Mouse (Mus musculus): ENCODE measurements at regions not wholly inside any gene's neighbourhood (a gene's known extent, or its start where the extent isn't known, plus 50 kb on each side); places are given as distances from the start of the nearest gene placed in this dataset.
A peak's percentile ranks its signal among the peaks of the same experiment; 100 is the strongest.

DNA sequence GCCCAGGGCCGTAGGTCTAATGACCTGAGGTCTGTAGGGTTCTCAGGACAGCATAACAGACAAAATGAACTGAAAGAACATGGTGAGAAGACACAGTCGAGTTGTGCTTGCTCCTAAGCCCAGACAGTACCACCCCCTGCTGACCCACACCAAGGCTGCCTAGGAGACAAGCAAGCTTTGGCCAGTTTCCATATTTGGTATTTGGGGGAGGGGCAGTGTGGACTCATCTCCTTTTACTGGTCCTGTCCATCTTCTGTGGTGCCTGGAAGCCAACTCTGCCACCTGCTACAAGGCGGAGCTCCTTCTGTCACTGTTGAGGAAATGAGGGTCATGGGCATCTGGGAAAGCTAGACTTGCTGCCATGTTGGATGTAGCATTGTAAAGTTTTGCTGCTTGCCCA lies 68.9 kb downstream of the Tex29 start:
- DNase-seq (ENCODE audit: low spot score) = no peak

DNA sequence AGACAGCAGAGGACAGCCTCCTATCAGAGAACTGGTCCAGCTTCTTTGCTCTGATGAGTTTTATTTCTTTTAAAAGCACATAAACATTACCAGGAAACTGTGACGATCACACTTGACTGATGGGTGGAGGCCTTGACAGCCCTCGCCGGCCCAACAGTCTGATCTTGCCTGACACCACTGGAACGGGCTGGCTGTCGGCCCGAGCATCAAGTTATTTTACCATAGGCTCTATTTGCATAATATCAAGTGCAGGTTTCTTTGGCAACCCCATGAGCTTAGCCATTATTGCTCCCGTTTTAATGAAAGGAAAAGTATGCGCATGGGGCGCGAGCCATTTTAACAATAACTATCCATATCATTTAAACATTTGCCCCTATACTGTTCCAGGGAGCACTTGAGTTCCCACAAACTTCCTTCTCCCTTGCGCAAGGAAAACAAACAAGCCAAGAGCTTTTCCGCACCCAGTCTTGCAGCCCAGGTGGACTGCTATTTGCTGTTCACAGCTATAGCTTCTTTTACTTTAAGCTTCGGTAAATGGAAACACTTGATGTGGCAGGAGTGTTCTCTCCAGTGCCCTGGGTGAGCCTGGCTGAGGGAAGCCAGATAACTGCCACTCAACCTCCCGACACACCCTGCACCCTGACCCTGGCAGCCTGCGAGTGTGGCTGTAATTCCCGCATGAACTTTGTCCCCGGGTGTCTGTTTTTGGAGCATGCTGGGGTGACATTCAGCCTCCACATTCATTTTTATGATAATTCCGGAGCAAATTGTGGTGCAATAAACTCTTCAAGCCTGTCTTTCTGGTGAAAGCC lies 71.6 kb downstream of the Tex29 start:
- no peak for DNase-seq (ENCODE audit: low spot score)

DNA sequence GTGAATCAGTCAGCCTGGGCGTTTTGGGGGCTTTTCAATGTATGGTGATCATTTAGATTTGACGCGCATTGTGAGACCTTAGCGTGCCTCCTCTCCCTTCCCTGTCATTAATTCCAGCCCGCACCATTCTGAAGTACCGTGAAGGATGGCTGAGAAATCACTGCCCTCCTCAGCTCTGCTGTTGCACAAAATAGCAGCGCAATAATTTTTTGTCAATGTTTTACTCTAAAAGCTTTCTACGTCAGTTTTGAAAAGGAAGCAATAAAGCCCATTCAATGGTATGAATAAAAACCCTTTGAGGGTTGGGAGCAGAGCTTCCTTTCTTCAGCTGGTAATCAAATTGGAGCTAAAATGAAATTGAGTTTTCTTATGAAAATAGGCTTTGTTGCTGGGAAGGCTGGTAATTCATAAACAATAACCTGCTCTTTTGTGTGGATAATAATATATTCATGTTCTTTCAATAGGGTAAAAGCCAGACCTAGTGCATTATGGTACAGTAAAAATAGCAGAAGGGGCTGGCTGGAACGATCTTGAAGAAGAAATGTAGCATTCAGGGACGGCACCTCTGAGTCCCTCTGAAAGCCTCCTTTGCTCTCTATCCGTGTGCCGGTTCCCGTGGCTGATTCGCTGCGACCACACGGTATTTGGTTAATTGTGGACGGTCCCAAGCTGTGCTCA lies 72.3 kb downstream of the Tex29 start:
- no peak for DNase-seq (ENCODE audit: low spot score)

DNA sequence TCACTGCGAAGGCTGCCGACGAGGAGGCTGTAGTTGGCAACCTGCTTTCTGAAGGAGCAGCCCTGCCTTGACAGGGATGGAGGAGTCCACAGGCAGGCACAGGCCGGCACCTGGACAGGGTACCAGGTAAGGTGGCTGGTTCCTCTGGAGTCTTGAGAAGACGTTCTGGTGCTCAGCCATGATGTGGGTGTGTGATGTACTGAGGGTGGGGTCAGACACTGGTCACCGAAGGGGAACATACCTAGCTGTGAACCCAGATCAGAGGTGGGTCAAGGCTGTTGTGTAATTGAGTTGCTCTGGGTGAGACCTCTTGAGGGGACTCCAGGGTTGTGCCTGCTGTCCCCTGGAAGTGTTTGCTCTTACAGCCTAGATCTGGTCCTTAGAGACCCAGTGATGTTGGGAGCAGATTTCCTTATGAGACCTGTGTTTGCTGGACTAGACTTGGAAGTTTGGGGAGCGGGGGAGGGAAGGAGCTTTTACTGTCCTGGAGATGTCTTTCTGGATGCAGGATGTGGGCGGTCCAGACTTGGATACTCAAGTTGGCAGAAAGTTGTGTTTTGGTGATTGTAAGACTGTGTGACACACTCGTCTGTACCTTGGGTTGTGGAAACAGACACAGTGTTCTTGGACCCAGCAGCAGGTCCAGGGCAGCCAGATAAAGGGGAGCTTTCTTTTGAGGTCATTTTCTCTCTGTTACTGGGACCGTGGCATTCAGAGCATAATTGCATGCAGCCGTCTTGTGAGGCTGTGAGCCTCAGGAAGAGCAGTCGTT lies 73.0 kb downstream of the Tex29 start:
- DNase-seq (ENCODE audit: low spot score) = no peak

DNA sequence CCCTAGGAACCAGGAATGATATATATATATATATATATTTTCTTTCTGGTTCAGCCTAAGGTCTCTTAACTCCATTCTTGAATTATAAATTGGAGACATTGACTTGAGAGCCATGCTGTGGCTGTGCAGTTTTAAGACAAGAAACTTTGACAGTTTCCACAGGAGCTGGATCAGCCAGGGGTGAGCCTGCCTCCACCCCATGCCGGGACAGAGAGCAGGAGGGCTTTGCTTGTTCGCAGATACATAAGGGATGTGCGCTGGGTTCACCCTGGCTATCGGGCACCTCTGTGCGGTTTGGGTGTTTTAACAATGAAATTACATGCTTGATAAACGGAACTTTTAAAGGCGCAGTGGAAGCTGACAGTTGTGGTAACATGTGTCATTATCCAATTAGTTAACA lies 73.9 kb downstream of the Tex29 start:
- no peak for DNase-seq (ENCODE audit: low spot score)

DNA sequence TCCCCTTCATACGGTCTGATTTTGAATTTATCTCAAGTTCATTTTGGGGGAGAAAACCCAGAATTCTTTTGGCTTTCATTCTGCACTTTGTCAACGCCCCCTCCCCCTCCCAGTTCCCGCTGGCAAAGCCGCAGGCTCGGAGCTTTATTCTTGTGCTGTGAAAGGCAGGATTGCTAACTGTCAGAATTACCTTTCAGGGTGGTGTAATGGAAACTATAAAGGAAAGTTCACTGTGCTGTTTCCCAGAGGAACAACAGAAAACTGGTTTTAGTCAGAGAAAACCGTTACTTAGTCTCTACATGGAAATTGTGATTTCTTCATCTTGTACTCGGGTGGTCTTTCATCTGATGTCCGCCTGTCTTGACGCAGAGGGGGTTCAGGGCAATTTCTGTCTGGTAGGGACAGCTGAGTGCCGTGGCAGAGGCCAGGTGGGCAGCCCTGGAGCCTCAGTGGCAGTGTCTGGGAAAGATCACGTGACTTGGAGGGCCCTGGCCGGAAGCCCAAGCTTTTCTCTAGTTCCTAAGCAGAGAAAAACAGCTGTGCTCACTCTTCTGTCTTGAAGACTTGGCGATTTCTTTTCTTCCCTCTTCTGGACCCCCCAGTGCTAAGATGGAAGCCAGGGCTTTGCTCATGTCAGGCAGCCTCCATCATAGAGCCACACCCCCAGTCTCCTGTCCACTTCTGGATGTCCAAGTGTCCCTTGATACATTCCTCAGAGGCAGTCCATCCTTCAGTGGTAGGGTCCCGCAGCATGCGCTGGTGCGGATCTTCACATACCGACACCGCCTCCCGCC lies 74.6 kb downstream of the Tex29 start:
- DNase-seq (ENCODE audit: low spot score) = no peak

DNA sequence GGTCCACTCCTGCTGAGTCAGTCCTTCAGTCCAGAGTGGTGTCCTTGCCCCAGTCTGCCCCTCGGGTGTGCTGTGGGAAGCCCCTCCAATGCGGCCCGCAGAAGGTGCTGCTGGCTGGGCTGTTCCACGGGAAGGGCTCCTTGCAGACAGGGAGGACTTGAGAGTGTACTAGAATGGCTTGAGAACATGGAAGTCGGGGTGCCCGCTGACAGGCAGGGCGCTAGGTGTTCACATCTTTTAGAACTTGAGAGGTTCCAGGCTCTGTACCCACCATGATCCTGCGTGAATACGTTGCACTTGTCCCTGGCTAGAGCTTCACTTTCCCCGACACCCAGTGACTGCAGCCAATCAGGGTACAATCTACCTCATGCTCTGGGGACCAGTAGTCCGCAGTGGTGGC lies 75.4 kb downstream of the Tex29 start:
- DNase-seq (ENCODE audit: low spot score) = no peak

- DNase-seq (ENCODE audit: low spot score) = no peak
Observed at GRCm38 (mm10) chr8:11919876-11920275, 79.6 kb downstream of the Tex29 start.

GRCm38 (mm10) chr8:11923115-11923514 lies 82.8 kb downstream of the Tex29 start:
- DNase-seq (ENCODE audit: low spot score) = no peak

DNA sequence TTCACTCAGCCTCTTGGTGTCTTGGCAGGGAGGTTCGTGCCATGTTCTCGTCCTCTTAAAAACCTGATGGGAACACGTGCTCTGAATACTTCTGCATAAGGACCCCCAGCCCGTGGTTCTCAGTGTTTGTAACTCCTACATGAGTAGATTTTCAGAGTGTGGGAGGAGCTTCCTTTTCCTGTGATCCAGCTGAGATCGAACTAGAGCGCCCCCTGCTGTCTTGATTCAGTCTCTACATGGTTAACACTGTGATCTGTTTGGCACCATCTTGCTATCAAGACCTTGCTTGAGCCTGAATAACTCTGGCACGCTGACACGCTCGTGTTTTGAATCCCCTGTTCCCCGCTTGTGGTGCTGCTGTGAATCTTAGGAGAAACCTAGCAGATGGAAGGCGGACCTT lies 83.9 kb downstream of the Tex29 start:
- no peak for DNase-seq (ENCODE audit: low spot score)

DNA sequence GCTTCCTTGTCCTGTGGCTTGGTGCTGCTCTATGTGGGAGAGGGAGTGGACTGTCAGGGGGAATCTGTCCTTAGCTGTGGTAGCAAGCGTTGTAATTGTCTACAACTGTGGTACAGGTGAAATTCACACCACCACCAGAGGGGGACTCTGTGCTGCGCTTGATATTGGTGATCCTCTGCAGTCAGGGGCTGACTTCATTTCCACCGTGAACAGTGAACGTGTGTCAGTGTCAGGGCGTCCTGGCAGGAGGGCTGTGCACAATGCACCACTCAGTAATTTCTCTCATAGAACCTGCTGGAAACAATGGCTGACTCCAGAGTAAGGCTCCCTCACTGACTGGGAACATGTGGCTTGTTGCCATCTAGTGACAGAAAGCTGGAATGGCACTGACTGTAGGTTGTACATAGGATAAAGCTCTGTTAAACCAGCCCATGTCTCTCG lies 102.6 kb downstream of the Tex29 start:
- peak; percentile 25 for DNase-seq (ENCODE audit: low spot score)

GRCm38 (mm10) chr8:11947766-11948165 lies 107.5 kb downstream of the Tex29 start:
- no peak for DNase-seq (ENCODE audit: low spot score)

DNA sequence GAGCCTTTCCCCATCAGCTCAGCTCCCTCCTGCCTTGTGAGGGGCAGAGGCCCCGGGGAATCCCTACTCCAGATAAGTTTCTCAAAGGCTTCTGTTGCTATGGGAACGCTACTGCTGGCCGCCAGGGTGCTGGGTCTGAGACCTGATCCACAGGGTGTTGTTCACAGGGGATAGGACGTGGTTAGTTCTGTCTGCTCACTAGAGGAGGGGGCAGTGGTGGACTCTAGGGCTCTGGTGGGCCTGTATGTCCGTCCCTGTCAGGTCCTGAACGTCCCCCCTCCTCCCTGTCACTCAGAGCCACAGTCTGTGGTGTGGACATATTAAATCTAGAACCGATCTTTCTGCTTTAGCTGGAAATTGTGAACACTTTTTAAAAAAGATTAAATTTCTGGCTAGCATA lies 116.0 kb downstream of the Tex29 start:
- no peak for DNase-seq (ENCODE audit: low spot score)

DNA sequence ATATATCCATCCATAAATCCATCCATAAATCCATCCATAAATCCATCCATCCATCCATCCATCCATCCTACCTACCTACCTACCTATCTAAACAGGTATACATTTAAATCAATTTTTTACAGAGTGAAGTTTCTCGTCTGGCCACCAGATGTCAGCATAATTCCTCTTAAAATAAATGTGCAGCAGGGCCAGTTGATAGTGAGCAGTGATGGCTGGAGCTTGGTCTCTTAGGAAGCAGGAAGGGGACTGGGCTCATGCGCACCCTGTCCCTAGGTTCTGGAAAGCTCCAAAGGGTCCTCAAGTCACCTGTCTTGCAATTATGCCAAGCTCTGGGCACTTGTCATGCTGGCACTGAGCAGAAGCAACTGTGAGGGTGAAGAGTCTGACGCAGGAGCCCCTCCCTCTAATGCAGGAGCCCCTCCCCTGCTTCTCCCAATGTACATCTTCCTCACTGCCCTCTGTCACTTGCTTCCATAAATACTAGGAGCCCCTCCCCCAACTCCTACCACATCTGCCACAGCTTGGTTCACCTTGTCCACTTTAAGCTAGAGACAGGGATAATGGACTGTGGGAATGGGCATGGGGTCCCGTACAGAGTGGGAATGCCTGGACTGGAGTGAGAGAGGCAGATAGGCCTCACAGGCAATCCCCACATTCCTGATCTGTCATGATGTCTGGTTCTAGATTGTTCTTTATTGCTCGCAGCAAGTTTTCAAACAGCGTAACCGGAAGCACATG lies 116.9 kb downstream of the Tex29 start:
- DNase-seq (ENCODE audit: low spot score) = peak; percentile 53

GRCm38 (mm10) chr8:11958176-11958575 lies 117.9 kb downstream of the Tex29 start:
- DNase-seq (ENCODE audit: low spot score) = no peak

DNA sequence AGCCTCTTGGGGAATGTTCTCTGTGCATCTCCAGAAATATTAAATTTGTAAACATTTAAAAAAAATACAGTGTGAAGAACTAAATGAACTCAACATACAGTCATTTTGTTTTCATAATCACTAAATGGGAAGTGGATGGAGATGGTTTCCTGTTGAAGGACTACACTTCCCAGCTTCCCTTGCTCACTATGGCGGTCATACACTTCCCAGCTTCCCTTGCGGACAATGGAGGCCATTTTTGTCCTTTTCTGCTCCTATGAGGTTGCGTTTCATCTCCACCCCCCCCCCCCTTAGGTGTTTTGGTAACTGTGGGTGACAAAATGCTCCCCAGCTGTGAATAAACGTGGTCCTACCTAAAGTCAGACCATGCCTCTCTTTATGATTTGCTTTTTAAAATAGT lies 119.2 kb downstream of the Tex29 start:
- DNase-seq (ENCODE audit: low spot score) = peak; percentile 10

- DNase-seq (ENCODE audit: low spot score) = no peak
Observed at GRCm38 (mm10) chr8:11963575-11963974, 123.3 kb downstream of the Tex29 start.

- no peak for DNase-seq (ENCODE audit: low spot score)
Observed at GRCm38 (mm10) chr8:11967670-11968069, 127.4 kb downstream of the Tex29 start.

DNA sequence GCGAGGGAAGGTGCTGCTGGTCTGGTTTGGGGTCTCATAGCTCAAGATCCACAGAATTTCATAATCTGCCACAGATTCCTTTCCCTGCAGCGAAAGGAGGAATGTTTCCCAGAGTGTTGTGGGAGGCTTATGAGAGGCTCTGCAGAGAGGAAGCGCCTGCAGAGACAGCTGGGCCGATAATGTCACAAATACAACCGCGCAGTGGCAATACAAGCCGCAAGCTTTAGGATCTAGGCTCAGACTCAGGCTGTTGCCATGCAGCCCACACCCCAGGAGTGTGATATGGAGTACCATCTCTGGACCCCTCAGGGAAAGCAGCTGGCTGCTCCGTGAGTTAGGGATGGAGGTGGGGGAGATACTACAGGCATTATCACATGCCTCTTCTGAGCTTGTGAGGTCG lies 130.2 kb downstream of the Tex29 start:
- DNase-seq (ENCODE audit: low spot score) = no peak

DNA sequence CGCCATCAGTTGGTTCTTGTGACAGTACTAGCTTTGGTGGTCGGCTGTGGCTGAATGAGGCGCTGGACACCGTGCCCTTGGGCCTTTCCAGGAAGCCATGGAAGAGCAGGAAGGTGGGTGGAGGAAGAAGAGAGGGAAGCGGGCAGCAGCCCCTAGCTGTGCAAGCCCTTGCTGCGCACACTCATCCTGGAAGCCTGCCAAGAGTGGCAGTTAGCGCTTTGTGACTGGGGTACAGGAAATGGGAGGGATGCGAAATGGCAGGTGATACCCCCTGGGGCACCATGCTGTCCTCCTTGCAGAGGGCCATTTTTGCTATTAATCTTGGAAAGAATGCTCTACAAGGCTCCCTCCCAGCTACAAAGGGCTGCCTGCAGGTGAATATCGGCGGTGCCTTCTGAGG lies 133.2 kb downstream of the Tex29 start:
- no peak for DNase-seq (ENCODE audit: low spot score)

- DNase-seq (ENCODE audit: low spot score) = no peak
Observed at GRCm38 (mm10) chr8:11977121-11977520, 136.8 kb downstream of the Tex29 start.
